Mouse (Mus musculus): ENCODE measurements around the gene Aoc3.
"Not testable (repeated sequence)": the region's sequence is repeated elsewhere in the genome, so short reads cannot be mapped to it uniquely, and the experiment has no call there.

Aoc3 gene

GRCm38 (mm10) chr11:101330371-101330924 is at the start of gene Aoc3:
Gene Aoc3, plus strand, starts transcription at chr11:101330605.
- peak; percentile 38 for DNase-seq (ENCODE audit: low spot score)

- no peak for DNase-seq (ENCODE audit: low spot score)
Observed at GRCm38 (mm10) chr11:101280837-101281236, 49.6 kb upstream of the Aoc3 start.

GRCm38 (mm10) chr11:101282896-101283295 is 47.5 kb upstream of the Aoc3 start:
- DNase-seq (ENCODE audit: low spot score), result no peak

GRCm38 (mm10) chr11:101283805-101284204 is 46.6 kb upstream of the Aoc3 start:
- DNase-seq (ENCODE audit: low spot score), result no peak

- peak; percentile 59 for DNase-seq (ENCODE audit: low spot score)
Observed at GRCm38 (mm10) chr11:101287306-101287705, 43.1 kb upstream of the Aoc3 start.

GRCm38 (mm10) chr11:101291231-101291630 is 39.2 kb upstream of the Aoc3 start:
- no peak for DNase-seq (ENCODE audit: low spot score)

- DNase-seq (ENCODE audit: low spot score), result no peak
Observed at GRCm38 (mm10) chr11:101295191-101295590, 35.2 kb upstream of the Aoc3 start.

- no peak for DNase-seq (ENCODE audit: low spot score)
Observed at GRCm38 (mm10) chr11:101300881-101301280, 29.5 kb upstream of the Aoc3 start.

- no peak for DNase-seq (ENCODE audit: low spot score)
Observed at GRCm38 (mm10) chr11:101301299-101302003, 29.0 kb upstream of the Aoc3 start.

- DNase-seq (ENCODE audit: low spot score), result peak; percentile 99
Observed at GRCm38 (mm10) chr11:101302004-101302798, 28.2 kb upstream of the Aoc3 start, which contains the start of gene Becn1. Gene Becn1, minus strand, starts transcription at chr11:101302286.

- no peak for DNase-seq (ENCODE audit: low spot score)
Observed at GRCm38 (mm10) chr11:101307744-101308143, 22.7 kb upstream of the Aoc3 start.

GRCm38 (mm10) chr11:101311083-101311482 is 19.3 kb upstream of the Aoc3 start:
- DNase-seq (ENCODE audit: low spot score), result no peak

GRCm38 (mm10) chr11:101312150-101312549 is 18.3 kb upstream of the Aoc3 start:
- DNase-seq (ENCODE audit: low spot score), result no peak

GRCm38 (mm10) chr11:101314567-101314966 is 15.8 kb upstream of the Aoc3 start:
- no peak for DNase-seq (ENCODE audit: low spot score)

- DNase-seq (ENCODE audit: low spot score), result no peak
Observed at GRCm38 (mm10) chr11:101315082-101315650, 15.2 kb upstream of the Aoc3 start.

- DNase-seq (ENCODE audit: low spot score), result peak; percentile 92
Observed at GRCm38 (mm10) chr11:101315665-101316500, 14.5 kb upstream of the Aoc3 start, which contains the start of gene Psme3. Gene Psme3, plus strand, starts transcription at chr11:101316213.

- no peak for DNase-seq (ENCODE audit: low spot score)
Observed at GRCm38 (mm10) chr11:101316501-101316917, 13.9 kb upstream of the Aoc3 start.

GRCm38 (mm10) chr11:101323609-101324008 is 6.8 kb upstream of the Aoc3 start:
- peak; percentile 77 for DNase-seq (ENCODE audit: low spot score)

- DNase-seq (ENCODE audit: low spot score), result no peak
Observed at GRCm38 (mm10) chr11:101324763-101325162, 5.6 kb upstream of the Aoc3 start, which contains the start of gene Aoc2. Gene Aoc2, plus strand, starts transcription at chr11:101325063.

- not testable (repeated sequence) for DNase-seq (ENCODE audit: low spot score)
Observed at GRCm38 (mm10) chr11:101325201-101325600, 5.2 kb upstream of the Aoc3 start.

- no peak for DNase-seq (ENCODE audit: low spot score)
Observed at GRCm38 (mm10) chr11:101326147-101326546, 4.3 kb upstream of the Aoc3 start.
